Mouse (Mus musculus): ENCODE measurements at regions not wholly inside any gene's neighbourhood (a gene's known extent, or its start where the extent isn't known, plus 50 kb on each side); places are given as distances from the start of the nearest gene placed in this dataset.

- Histone ChIP-seq H3K27ac (ENCODE audit: low read depth, low read length) (no peak overlapping the region), H3K36me3 (ENCODE audit: control insufficient read depth, insufficient read depth, low read length) (no peaks in the 10 kb centered on the region), H3K4me3 (ENCODE audit: low read length) (no peak overlapping the region), H3K27me3 (ENCODE audit: control insufficient read depth, insufficient read depth, low read length) (no peaks in the 10 kb centered on the region; the same call in 1 of the 2 replicates), H3K9ac (ENCODE audit: low read depth, low read length) (no peak overlapping the region), H3K4me2 (replicated peaks; ENCODE audit: low read depth, low read length) (no peak overlapping the region), H3K9me3 (ENCODE audit: control insufficient read depth, low read length) (no peaks in the 10 kb centered on the region), H3K4me1 (ENCODE audit: control insufficient read depth, insufficient read depth, low read length) (peaks cover 13% of the 10 kb centered on the region)
- ATAC-seq (ENCODE audit: low FRiP score, low TSS enrichment), result no peak
- WGBS, result 82% methylated on average over 8 of the region's 8 CpGs
These were observed 378.6 kb upstream of the Zfp703 start for GRCm38 (mm10) chr8:26598520-26598919.

- Histone ChIP-seq H3K4me3 (ENCODE audit: low read length) (no peak overlapping the region), H3K27ac (ENCODE audit: low read depth, low read length) (no peak overlapping the region), H3K36me3 (ENCODE audit: control insufficient read depth, insufficient read depth, low read length) (no peaks in the 10 kb centered on the region), H3K4me1 (ENCODE audit: control insufficient read depth, insufficient read depth, low read length) (peaks cover 6% of the 10 kb centered on the region), H3K9me3 (ENCODE audit: control insufficient read depth, low read length) (no peaks in the 10 kb centered on the region), H3K4me2 (replicated peaks; ENCODE audit: low read depth, low read length) (no peak overlapping the region), H3K9ac (ENCODE audit: low read depth, low read length) (no peak overlapping the region), H3K27me3 (ENCODE audit: control insufficient read depth, insufficient read depth, low read length) (no peaks in the 10 kb centered on the region; the same call in 1 of the 2 replicates)
- ATAC-seq (ENCODE audit: low FRiP score, low TSS enrichment), result no peak
- WGBS, result 93% methylated on average over 9 of the region's 9 CpGs
These were observed 377.0 kb upstream of the Zfp703 start for GRCm38 (mm10) chr8:26600127-26600526.

GRCm38 (mm10) chr8:26608001-26608400 is 369.1 kb upstream of the Zfp703 start:
- H3K9me3 ChIP-seq (ENCODE audit: control insufficient read depth, low read length), result peaks cover 4% of the 10 kb centered on the region; the same call in 1 of the 2 replicates
- no peak overlapping the region for H3K9ac ChIP-seq (ENCODE audit: low read depth, low read length)
- no peaks in the 10 kb centered on the region for H3K27me3 ChIP-seq (ENCODE audit: control insufficient read depth, insufficient read depth, low read length)
- H3K4me1 ChIP-seq (ENCODE audit: control insufficient read depth, insufficient read depth, low read length), result no peaks in the 10 kb centered on the region
- ATAC-seq (ENCODE audit: low FRiP score, low TSS enrichment), result no peak
- 93% methylated on average over 1 of the region's 1 CpGs for WGBS
- H3K4me2 ChIP-seq (replicated peaks; ENCODE audit: low read depth, low read length), result no peak overlapping the region
- H3K27ac ChIP-seq (ENCODE audit: low read depth, low read length), result no peak overlapping the region
- H3K4me3 ChIP-seq (ENCODE audit: low read length), result no peak overlapping the region
- no peaks in the 10 kb centered on the region for H3K36me3 ChIP-seq (ENCODE audit: control insufficient read depth, insufficient read depth, low read length)

- no peaks in the 10 kb centered on the region for H3K36me3 ChIP-seq (ENCODE audit: control insufficient read depth, insufficient read depth, low read length)
- H3K27me3 ChIP-seq (ENCODE audit: control insufficient read depth, insufficient read depth, low read length), result no peaks in the 10 kb centered on the region
- H3K9me3 ChIP-seq (ENCODE audit: control insufficient read depth, low read length), result peaks cover 4% of the 10 kb centered on the region; the same call in 1 of the 2 replicates
- no peaks in the 10 kb centered on the region for H3K4me1 ChIP-seq (ENCODE audit: control insufficient read depth, insufficient read depth, low read length)
- no peak overlapping the region for H3K4me2 ChIP-seq (replicated peaks; ENCODE audit: low read depth, low read length)
- H3K9ac ChIP-seq (ENCODE audit: low read depth, low read length), result no peak overlapping the region
- H3K27ac ChIP-seq (ENCODE audit: low read depth, low read length), result no peak overlapping the region
- no peak for ATAC-seq (ENCODE audit: low FRiP score, low TSS enrichment)
- H3K4me3 ChIP-seq (ENCODE audit: low read length), result no peak overlapping the region
- WGBS, result 57% methylated on average over 3 of the region's 3 CpGs
These were observed 368.5 kb upstream of the Zfp703 start for GRCm38 (mm10) chr8:26608588-26608987.

- no peak overlapping the region for H3K4me3 ChIP-seq (ENCODE audit: low read length)
- no peak overlapping the region for H3K9ac ChIP-seq (ENCODE audit: low read depth, low read length)
- no peak overlapping the region for H3K4me2 ChIP-seq (replicated peaks; ENCODE audit: low read depth, low read length)
- H3K27ac ChIP-seq (ENCODE audit: low read depth, low read length), result no peak overlapping the region
- ATAC-seq (ENCODE audit: low FRiP score, low TSS enrichment), result no peak
- H3K9me3 ChIP-seq (ENCODE audit: control insufficient read depth, low read length), result peaks cover 9% of the 10 kb centered on the region; the same call in 1 of the 2 replicates
- no peaks in the 10 kb centered on the region for H3K36me3 ChIP-seq (ENCODE audit: control insufficient read depth, insufficient read depth, low read length)
- H3K4me1 ChIP-seq (ENCODE audit: control insufficient read depth, insufficient read depth, low read length), result no peaks in the 10 kb centered on the region
- no peaks in the 10 kb centered on the region for H3K27me3 ChIP-seq (ENCODE audit: control insufficient read depth, insufficient read depth, low read length)
These were observed 365.0 kb upstream of the Zfp703 start for GRCm38 (mm10) chr8:26612153-26612552.

GRCm38 (mm10) chr8:26622311-26623052 is 354.6 kb upstream of the Zfp703 start:
- H3K27ac ChIP-seq (ENCODE audit: low read depth, low read length), result no peak overlapping the region; the same call in 1 of the 2 replicates
- peak overlapping the region; percentile 18 for H3K4me2 ChIP-seq (replicated peaks; ENCODE audit: low read depth, low read length)
- 0 out of 2 replicates have a peak, but pooled peaks cover 3% of the 10 kb centered on the region for H3K27me3 ChIP-seq (ENCODE audit: control insufficient read depth, insufficient read depth, low read length)
- 0 out of 2 replicates have a peak overlapping the region, but pooled peaks have one; percentile 0 for H3K4me3 ChIP-seq (ENCODE audit: low read length)
- no peak overlapping the region for H3K9ac ChIP-seq (ENCODE audit: low read depth, low read length)
- peaks cover 22% of the 10 kb centered on the region for H3K4me1 ChIP-seq (ENCODE audit: control insufficient read depth, insufficient read depth, low read length)
- peak; percentile 44 for ATAC-seq (ENCODE audit: low FRiP score, low TSS enrichment)
- H3K36me3 ChIP-seq (ENCODE audit: control insufficient read depth, insufficient read depth, low read length), result no peaks in the 10 kb centered on the region
- WGBS, result 8% methylated on average over 12 of the region's 12 CpGs
- no peaks in the 10 kb centered on the region for H3K9me3 ChIP-seq (ENCODE audit: control insufficient read depth, low read length)

- WGBS, result 7% methylated on average over 14 of the region's 14 CpGs
- Histone ChIP-seq H3K4me2 (replicated peaks; ENCODE audit: low read depth, low read length) (peak overlapping the region; percentile 34), H3K4me1 (ENCODE audit: control insufficient read depth, insufficient read depth, low read length) (peaks cover 25% of the 10 kb centered on the region), H3K27me3 (ENCODE audit: control insufficient read depth, insufficient read depth, low read length) (0 out of 2 replicates have a peak, but pooled peaks cover 3% of the 10 kb centered on the region), H3K4me3 (ENCODE audit: low read length) (peak overlapping the region; percentile 2; the same call in 1 of the 2 replicates), H3K27ac (ENCODE audit: low read depth, low read length) (no peak overlapping the region), H3K36me3 (ENCODE audit: control insufficient read depth, insufficient read depth, low read length) (no peaks in the 10 kb centered on the region), H3K9me3 (ENCODE audit: control insufficient read depth, low read length) (no peaks in the 10 kb centered on the region), H3K9ac (ENCODE audit: low read depth, low read length) (no peak overlapping the region)
- peak; percentile 86 for ATAC-seq (ENCODE audit: low FRiP score, low TSS enrichment)
These were observed 350.9 kb upstream of the Zfp703 start for GRCm38 (mm10) chr8:26626186-26626585.

- peak overlapping the region; percentile 40; the same call in 1 of the 2 replicates for H3K9ac ChIP-seq (ENCODE audit: low read depth, low read length)
- peak overlapping the region; percentile 2; the same call in 1 of the 2 replicates for H3K4me3 ChIP-seq (ENCODE audit: low read length)
- peak; percentile 66; the same call in 1 of the 2 replicates for ATAC-seq (ENCODE audit: low FRiP score, low TSS enrichment)
- H3K36me3 ChIP-seq (ENCODE audit: control insufficient read depth, insufficient read depth, low read length), result no peaks in the 10 kb centered on the region
- peak overlapping the region; percentile 34 for H3K4me2 ChIP-seq (replicated peaks; ENCODE audit: low read depth, low read length)
- WGBS, result 6% methylated on average over 17 of the region's 17 CpGs
- 0 out of 2 replicates have a peak, but pooled peaks cover 3% of the 10 kb centered on the region for H3K27me3 ChIP-seq (ENCODE audit: control insufficient read depth, insufficient read depth, low read length)
- no peaks in the 10 kb centered on the region for H3K9me3 ChIP-seq (ENCODE audit: control insufficient read depth, low read length)
- peaks cover 25% of the 10 kb centered on the region for H3K4me1 ChIP-seq (ENCODE audit: control insufficient read depth, insufficient read depth, low read length)
- peak overlapping the region; percentile 65; the same call in 1 of the 2 replicates for H3K27ac ChIP-seq (ENCODE audit: low read depth, low read length)
These were observed 350.5 kb upstream of the Zfp703 start for GRCm38 (mm10) chr8:26626651-26627077.
